Mouse (Mus musculus): ENCODE measurements around the gene Klk11.

Klk11 gene

GRCm38 (mm10) chr7:43774364-43774763, at the start of gene Klk11:
Gene Klk11 (plus strand): TSS chr7:43774604.
- DNase-seq, result no peak

DNA sequence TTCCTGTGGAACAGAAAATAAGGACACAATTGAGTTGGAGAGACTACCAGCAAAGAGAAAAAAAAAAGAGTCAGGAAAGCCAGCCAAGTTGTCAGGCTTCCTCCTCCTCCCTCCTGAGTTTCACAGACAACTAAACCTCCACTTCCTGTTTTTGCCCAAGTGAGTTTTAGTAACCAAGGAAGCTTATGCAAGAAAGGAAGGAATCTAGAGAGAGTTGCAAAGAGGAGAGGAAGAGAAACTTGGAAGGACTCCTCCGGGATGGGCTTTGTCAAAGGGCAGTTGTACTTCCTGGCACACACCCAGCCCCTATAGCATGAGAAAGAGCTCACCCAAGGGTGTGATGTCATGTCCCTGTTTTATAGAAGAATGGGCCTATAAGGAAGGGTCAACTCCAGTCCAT, 26.6 kb upstream of the Klk11 start:
- DNase-seq, result peak in 1 of 2 experiments; percentile 15

DNA sequence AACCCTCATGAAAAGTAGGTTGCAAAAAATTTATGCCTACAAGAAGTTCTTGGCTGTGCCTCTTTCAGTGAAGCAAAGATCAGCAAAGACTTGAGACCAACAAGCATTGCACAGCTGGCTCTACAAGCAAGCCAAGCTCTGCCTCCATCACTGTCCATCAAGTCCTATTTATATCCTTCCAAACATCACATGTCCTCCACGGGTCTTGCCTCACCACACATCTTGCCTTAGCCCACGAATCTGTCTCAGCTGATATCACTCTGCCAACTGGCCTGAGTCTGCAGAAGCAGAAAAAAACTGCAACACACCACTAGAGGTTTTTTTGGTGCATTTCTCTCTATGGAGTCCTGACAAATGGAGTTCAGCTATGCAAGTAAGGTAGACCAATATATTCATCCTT, 21.6 kb upstream of the Klk11 start:
- DNase-seq, result no peak

DNA sequence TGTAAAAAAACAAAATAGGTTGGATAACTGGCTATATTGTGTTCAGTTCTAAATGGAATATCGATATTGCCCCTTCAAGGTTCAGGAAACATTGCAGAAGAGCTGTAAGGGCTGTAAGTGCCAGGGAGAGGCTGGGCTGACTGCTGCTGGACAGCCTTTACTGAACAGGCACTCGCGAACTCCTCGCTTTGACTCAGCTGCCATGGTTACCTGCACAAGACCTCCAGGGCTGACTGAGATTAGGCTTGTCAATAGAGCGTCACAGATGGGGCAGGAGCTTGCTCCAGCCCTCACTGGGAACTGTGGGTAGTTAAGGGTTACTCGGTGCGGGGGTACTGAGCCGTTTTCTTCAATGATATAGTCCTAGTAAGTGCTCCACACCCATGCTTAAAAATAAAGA, 7.9 kb upstream of the Klk11 start:
- DNase-seq, result no peak

- DNase-seq, result no peak
Observed at GRCm38 (mm10) chr7:43768597-43768996, 5.8 kb upstream of the Klk11 start, which contains the start of gene Klk12. Gene Klk12 (plus strand): TSS chr7:43768897.

DNA sequence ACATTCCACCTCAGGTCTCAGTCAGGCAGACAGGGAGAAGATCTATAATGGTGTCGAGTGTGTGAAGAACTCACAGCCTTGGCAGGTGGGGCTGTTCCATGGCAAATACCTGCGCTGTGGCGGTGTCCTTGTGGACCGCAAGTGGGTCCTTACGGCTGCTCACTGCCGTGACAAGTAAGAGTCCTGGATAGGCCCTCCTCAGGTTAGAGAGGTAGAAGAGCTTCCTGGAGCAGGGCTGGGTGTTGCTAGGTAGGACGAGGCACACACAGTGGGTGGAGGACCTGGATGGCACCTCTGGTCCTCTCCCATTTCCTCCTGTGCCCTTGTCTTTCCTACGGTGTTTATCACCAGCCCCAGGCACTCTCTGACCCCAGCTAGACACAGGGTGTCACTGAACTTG, 4.8 kb upstream of the Klk11 start:
- no peak for DNase-seq

GRCm38 (mm10) chr7:43770701-43771100, 3.7 kb upstream of the Klk11 start:
- DNase-seq, result no peak

DNA sequence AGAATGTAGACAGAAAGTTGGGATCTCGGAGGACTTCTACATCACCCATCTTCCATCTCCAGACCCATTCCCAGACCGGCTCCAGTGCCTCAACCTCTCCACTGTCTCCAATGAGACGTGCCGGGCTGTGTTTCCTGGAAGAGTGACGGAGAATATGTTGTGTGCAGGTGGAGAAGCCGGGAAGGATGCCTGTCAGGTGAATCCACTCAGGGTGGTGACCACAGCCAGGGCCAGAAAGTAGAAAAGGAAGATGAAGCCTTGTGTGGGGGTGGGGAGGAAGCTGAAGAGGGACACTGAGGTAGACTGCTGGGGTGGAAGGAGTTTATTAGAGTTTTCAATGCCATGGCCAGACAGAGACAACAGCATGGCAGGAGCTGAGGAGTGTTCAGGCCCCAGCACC, 2.5 kb upstream of the Klk11 start:
- DNase-seq, result no peak

- no peak for DNase-seq
Observed at GRCm38 (mm10) chr7:43772901-43773300, 1.5 kb upstream of the Klk11 start.

DNA sequence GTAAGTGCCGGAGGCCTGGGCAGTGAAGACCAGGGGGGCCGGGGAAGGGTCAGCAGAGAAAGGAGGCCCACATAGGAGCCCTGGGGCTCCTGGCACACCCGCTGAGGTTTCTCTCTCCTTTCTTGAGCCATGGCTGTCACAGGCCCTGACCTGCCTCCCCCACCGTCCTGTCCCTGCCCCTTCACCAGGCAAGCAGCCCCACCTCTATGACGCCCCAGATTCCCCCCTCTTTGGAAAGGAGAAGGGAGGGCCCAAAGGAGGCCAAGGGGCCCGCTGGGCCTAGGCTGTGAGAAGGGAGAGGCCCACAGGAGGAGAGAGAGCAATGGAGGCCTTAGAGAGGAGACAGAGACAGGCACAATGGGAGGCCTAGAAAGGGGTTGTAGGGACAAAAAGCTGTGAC, 398 bp downstream of the Klk11 start:
- DNase-seq, result no peak

- DNase-seq, result no peak
Observed at GRCm38 (mm10) chr7:43775311-43776057, 1.1 kb downstream of the Klk11 start.

DNA sequence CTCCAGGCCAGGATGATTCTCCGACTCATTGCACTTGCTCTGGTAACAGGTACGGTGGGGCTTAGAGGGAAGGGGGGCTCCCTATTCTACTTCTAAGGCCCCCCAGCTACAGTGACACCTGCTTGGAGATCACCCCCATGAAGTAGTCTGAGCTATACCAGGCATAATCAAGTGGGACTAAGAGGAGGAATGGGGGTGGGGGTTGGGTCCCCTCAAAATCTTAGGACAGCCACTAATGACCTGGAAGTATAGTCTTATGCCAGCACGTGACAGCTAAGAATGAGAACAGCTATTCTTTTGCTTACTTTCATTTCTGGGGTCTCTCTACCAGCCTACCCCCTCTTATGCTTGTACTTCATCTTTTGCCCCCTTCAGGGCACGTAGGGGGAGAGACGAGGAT, 2.1 kb downstream of the Klk11 start:
- no peak for DNase-seq

DNA sequence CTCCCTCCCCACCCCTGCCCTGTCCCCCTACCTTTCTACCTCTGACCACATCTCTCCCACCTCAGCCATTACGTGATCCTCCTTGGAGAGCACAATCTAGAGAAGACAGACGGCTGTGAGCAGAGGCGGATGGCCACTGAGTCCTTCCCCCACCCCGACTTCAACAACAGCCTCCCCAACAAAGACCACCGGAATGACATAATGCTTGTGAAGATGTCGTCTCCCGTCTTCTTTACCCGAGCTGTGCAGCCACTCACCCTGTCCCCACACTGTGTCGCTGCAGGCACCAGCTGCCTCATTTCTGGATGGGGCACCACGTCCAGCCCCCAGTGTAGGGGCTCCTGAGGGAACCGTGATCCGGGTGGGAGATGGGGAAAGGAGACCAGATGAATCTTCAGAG, 3.0 kb downstream of the Klk11 start:
- no peak for DNase-seq

DNA sequence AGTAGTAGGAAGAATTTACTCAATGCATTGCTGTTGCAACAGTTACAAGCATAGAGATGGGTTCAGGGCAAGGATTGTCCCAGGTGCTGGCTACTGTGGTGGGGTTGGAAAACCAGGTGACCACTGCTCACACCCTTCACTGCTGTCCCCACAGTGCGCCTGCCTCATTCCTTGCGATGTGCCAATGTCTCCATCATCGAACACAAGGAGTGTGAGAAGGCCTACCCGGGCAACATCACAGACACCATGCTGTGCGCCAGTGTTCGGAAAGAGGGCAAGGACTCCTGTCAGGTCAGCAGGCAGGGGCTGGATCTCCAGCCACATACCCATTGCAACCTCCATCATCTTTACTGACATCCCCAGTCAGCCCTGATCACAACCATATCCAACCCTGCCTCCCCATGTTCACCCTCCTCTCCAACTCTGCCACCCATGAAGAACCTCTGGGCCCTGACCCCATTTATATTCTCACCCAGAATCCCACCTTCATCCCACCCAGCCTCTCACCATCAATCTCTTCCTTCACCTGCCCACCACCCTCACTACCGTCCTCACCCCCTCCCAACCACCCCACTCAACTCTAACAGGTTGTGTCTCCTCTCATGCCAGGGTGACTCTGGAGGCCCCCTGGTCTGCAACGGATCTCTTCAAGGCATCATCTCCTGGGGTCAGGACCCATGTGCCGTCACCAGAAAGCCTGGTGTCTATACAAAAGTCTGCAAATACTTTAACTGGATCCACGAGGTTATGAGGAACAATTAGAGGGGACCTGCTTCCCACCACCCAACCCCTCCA, 4.0 kb downstream of the Klk11 start:
- no peak for DNase-seq

GRCm38 (mm10) chr7:43780241-43780640, 5.8 kb downstream of the Klk11 start:
- no peak for DNase-seq

GRCm38 (mm10) chr7:43780746-43781145, 6.3 kb downstream of the Klk11 start, which contains the start of gene Klk10:
Gene Klk10 (plus strand): TSS chr7:43781035.
- DNase-seq, result no peak

- DNase-seq, result no peak
Observed at GRCm38 (mm10) chr7:43781541-43781940, 7.1 kb downstream of the Klk11 start.

DNA sequence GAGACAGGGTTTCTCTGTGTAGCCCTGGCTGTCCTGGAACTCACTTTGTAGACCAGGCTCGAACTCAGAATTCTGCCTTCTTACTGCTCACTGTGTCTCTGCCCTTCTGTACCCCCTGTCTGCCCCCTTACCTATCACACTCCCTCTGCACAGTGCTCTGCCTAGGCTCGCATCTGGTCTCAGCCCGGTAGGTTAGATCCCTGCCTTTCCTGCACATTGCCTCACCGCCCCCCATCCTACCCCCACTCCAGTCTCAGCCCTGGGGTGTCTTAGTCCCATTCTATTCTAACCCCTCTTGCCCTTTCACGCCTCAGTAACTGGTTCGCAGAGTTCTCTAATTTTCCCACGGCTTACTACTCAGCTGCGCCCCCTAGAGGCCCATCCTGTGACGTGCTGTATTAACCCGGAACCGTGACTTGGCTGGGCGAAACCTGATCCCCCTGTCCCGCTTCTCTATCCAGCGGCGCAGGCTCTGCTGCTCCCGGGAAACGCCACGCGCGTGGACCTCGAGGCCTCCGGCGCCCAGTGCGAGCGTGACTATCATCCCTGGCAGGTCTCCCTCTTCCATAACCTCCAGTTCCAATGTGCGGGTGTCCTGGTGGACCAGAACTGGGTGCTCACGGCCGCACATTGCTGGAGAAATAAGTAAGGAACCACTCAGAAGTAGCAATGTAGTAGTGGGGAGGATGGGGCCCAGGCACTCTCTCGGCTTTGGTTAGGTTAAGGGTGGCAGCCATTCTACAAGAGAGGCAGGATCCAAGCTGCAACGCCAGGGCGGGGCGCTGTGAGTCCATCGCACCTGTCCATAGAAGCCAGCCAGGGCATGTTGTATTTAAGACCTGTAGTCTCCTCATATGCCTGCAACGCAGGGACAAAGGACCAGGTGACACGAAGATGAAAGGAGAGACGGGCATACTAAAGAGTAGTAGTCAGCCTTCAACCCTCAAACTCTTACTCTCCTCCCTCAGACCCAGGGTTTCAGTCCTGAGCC, 8.2 kb downstream of the Klk11 start:
- DNase-seq, result peak; percentile 78 to 85

- DNase-seq, result peak; percentile 28 to 47
Observed at GRCm38 (mm10) chr7:43785286-43785685, 10.9 kb downstream of the Klk11 start.

GRCm38 (mm10) chr7:43788096-43788495, 13.7 kb downstream of the Klk11 start:
- no peak for DNase-seq

DNA sequence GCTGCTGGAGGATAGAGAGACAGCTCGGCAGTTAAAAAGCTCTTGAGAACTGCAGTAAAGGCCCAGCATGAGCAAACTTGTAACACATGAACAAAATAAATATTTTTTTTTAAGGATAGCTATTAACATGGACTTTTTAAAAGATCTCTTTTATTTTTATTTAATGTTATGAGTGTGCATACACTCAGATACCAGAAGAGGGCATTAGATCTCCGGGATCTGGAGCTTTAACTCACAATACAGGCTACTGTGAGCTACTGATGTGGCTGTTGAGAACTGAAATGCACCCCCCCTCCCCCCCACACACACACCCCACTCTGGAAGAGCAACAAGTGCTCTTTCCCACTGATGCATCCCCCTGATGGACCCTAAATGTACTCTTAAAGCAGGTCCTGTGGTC, 14.9 kb downstream of the Klk11 start:
- no peak for DNase-seq

DNA sequence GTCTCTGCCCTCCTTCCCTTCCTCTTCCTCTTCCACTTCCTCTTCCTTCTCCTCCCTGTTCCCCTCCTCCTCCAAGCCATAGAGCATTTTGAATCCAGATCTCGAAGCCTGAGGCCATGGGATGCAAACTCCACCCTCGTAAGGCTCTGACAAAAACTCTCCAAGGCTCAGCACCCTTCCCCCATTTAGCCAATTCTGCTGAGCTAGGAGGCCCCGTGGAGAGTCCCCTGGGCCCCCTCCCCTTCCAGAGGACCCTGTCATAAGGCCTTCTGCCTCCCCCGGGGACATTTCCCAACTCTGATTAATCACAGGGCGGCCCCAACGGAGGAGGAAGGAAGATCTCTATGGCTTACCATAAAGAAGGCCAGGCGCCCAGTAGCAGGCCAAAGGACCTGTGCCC, 17.2 kb downstream of the Klk11 start, which contains the start of gene Klk9:
TSS of gene Klk9 (plus strand) at position 301 of the 400 bp plus-strand sequence.
- no peak for DNase-seq

DNA sequence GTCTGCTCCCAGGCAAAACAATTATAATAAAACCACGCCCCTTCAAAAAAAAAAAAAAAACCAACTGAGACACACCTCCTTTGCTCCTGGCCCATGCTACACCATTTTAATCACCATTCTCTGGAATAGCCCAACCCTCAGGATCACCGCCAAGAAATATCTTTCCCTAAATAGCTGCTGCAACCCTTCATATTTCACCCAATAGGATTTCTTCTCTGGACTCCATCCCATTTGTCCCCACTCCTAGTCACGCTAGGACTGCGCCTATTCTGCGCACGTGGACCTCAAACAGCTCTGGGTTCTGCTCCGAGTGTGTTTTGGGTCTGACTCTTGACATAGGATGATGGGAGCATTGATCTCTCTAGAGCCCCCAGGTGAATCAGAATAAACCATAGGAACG, 22.0 kb downstream of the Klk11 start:
- DNase-seq, result no peak
